Mouse (Mus musculus) forelimb bud, embryonic 11.5 days (tissue): ENCODE measurements at regions not wholly inside any gene's neighbourhood (a gene's known extent, or its start where the extent isn't known, plus 50 kb on each side); places are given as distances from the start of the nearest gene placed in this dataset.

Experiments used
- DNase-seq: peaks from one replicate; pipeline ENCODE4 v3.0.0-alpha.2; 2012; ENCODE audit warnings: low read depth, low spot score

DNA sequence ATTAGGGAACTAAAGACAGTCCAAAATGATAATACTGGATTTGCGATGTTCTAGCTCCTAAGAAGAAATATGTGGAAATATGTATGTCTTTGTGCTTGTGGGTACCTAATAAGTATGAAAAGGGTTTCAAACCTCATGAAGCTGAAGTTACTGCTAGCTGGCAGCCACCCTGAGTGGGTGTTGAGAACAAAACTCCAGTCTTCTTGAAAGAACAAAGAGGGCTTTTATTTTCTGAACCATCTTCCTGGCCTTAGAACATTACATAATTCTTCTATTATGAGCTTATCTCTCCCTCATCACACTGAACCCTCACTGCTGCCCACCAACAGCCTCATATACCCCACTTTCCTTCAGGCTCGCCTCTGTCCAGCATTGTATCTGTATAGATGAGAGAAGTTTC, 905.6 kb upstream of the Slc10a2 start:
- DNase-seq, result no peak

- peak; percentile 2 for DNase-seq
Observed at GRCm38 (mm10) chr8:6002612-6003011, 897.5 kb upstream of the Slc10a2 start.

DNA sequence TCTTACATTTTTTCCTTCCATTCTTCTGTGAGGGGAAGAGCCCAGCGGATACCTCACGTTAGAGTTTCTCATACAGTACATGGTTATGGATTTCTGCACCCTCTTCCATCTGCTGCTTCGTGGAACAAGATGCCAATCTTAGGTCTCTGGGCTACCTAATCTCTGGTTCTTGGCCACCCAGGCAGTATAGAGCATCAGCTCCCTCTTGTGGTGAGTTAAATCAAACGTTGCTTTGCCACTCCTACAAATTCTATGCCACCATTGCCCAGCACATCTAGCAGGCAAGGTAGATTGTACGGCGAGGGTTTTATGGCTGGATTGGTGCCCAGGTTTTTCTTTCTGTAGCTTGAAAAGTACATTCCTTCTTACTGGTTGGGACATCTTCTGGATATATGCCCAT, 889.7 kb upstream of the Slc10a2 start:
- DNase-seq, result peak; percentile 14

GRCm38 (mm10) chr8:5965403-5966015, 860.4 kb upstream of the Slc10a2 start:
- peak; percentile 54 for DNase-seq

DNA sequence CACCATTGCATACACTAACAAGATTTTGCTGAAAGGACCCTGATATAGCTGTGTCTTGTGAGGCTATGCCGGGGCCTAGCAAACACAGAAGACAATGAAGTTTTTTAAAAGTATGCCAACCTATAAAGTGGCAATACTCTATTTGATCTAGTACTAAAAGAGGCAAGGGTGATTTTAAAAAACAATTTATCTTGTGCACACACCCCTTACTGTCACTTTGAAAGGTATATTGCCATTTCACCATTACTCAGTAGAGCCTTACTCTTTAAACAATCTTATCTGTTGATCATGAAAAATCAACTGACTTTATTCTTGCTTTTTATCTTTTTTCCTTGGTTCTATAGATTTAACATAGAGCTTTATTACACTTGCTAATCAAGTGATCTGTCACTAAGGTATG, 859.1 kb upstream of the Slc10a2 start:
- DNase-seq, result no peak

GRCm38 (mm10) chr8:5938057-5938456, 832.9 kb upstream of the Slc10a2 start:
- no peak for DNase-seq

- DNase-seq, result no peak
Observed at GRCm38 (mm10) chr8:5918136-5918535, 813.0 kb upstream of the Slc10a2 start.
